Mouse (Mus musculus) ES-Bruce4 (cell line): ENCODE data around the gene Vmn1r87. TPM values are rescaled to one million over a fixed set of nuclear protein-coding genes. Genes with fewer than 3 reads are reported as not detected.
"Not testable (repeated sequence)": the region's sequence is repeated elsewhere in the genome, so short reads cannot be mapped to it uniquely, and the experiment has no call there.

Experiments
- H3K27ac ChIP-seq: 2 replicates; pipeline ENCODE4 v1.5.1; 2012; ENCODE audit warnings: low read length, inconsistent platforms; ENCODE audit not compliant: insufficient read depth
- H3K27me3 ChIP-seq: 2 replicates; pipeline ENCODE4 v1.6.1; 2012; ENCODE audit warnings: mild to moderate bottlenecking, low read length, inconsistent platforms; ENCODE audit not compliant: control insufficient read depth, poor library complexity, insufficient read depth, severe bottlenecking
- H3K36me3 ChIP-seq: 2 replicates; pipeline ENCODE4 v1.6.1; 2012; ENCODE audit warnings: inconsistent platforms, mild to moderate bottlenecking, low read length, moderate library complexity; ENCODE audit not compliant: control insufficient read depth, poor library complexity, insufficient read depth, severe bottlenecking
- H3K4me1 ChIP-seq: one replicate; pipeline ENCODE4 v1.8.1; 2011; ENCODE audit warnings: low read length; ENCODE audit not compliant: control insufficient read depth, insufficient read depth
- H3K4me3 ChIP-seq: 2 replicates; pipeline ENCODE4 v1.5.1; 2011; ENCODE audit warnings: low read depth, mild to moderate bottlenecking, low read length
- H3K9ac ChIP-seq: 2 replicates; pipeline ENCODE4 v1.6.1; 2012; ENCODE audit warnings: low read depth, mild to moderate bottlenecking, inconsistent platforms; ENCODE audit not compliant: poor library complexity, severe bottlenecking
- H3K9me3 ChIP-seq: replicated peaks from 2 replicates; pipeline ENCODE4 v1.6.1; 2012; ENCODE audit warnings: mild to moderate bottlenecking, low read length, inconsistent platforms; ENCODE audit not compliant: control insufficient read depth, poor library complexity, insufficient read depth, severe bottlenecking
- CTCF ChIP-seq: IDR thresholded peaks from one replicate; pipeline ENCODE4 v1.8.1; 2011; ENCODE audit warnings: low read depth, low read length
- EP300 ChIP-seq: IDR thresholded peaks from 2 replicates; pipeline ENCODE4 v1.6.1; 2011; ENCODE audit warnings: low read depth, low read length; ENCODE audit not compliant: insufficient read depth
- POLR2A ChIP-seq: IDR thresholded peaks from one replicate; pipeline ENCODE4 v1.8.1; 2011; ENCODE audit warnings: low read length; ENCODE audit not compliant: insufficient read depth
- polyA plus RNA-seq: library from polyadenylated mRNA; stranded (reverse); fragments of >200 nt; gene quantifications from 2 replicates; pipeline ENCODE4 v1.2.4, GENCODE M21; 2011; ENCODE audit warnings: low read depth; ENCODE audit not compliant: missing spikeins, insufficient read depth, insufficient read length

Gene Vmn1r87
- polyA plus RNA-seq, result 0.15 and 0.26 TPM in 2 replicates

DNA sequence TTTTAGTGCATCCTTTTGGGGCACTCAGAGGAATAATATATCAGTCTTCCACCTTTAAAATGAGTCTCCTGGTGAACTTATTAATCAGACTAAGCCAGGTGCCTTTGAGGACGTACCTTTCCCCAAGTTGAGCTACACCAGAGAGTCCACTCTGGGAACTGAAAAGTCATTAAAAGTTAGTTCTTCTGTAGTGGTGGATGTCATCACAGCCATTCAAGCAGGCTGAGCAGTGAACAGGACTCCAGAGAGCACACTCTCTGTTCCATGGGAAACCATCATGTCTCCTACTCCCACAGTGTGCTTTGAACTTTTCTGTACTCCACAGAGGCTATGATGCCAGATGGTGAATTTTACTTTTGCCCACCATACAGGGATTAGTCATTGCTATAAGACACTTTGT, at the start of gene Vmn1r87:
TSS of gene Vmn1r87 (minus strand) at position 101 of the 400 bp plus-strand sequence.
- Histone ChIP-seq H3K27ac (no peak within 1 kb of the TSS), H3K27me3 (no peaks in the 10 kb centered on the region), H3K9me3 (no peaks in the 10 kb centered on the region), H3K36me3 (no peaks in the 10 kb centered on the region), H3K9ac (no peak within 1 kb of the TSS), H3K4me3 (no peak within 1 kb of the TSS), H3K4me1 (no peaks in the 10 kb centered on the region)
- no peak for TF ChIP-seq EP300
- TF ChIP-seq CTCF, result no peak
- no peak for TF ChIP-seq POLR2A

DNA sequence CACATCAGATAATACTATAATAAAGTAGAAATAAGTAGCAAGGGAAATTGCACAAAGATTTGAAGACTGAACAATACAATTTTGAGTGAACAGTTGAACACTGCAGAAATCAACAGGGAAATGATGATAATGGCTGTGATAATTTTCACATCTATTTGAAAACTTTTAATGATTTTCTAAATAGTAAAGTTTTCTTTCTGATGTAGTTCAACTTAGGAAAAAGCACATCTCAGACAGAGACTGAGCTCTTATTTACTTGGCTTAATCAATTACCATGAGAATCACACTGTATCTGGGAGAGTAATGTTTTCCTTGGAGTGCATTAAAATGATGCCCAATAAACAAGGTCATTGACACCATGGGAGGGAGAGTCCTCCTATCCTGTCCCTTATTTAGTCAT, 19.3 kb upstream of the Vmn1r87 start, which contains the start of gene Vmn1r88:
TSS of gene Vmn1r88 (plus strand) at position 301 of the 400 bp plus-strand sequence.
- TF ChIP-seq CTCF, result no peak
- TF ChIP-seq POLR2A, result no peak
- no peak for TF ChIP-seq EP300
- no peak within 1 kb of the TSS for H3K4me3 ChIP-seq
- H3K9ac ChIP-seq, result no peak within 1 kb of the TSS
- no peaks in the 10 kb centered on the region; the same call in 1 of the 2 replicates for H3K9me3 ChIP-seq
- no peaks in the 10 kb centered on the region for H3K36me3 ChIP-seq
- H3K4me1 ChIP-seq, result no peaks in the 10 kb centered on the region
- no peak within 1 kb of the TSS for H3K27ac ChIP-seq
- no peaks in the 10 kb centered on the region for H3K27me3 ChIP-seq

DNA sequence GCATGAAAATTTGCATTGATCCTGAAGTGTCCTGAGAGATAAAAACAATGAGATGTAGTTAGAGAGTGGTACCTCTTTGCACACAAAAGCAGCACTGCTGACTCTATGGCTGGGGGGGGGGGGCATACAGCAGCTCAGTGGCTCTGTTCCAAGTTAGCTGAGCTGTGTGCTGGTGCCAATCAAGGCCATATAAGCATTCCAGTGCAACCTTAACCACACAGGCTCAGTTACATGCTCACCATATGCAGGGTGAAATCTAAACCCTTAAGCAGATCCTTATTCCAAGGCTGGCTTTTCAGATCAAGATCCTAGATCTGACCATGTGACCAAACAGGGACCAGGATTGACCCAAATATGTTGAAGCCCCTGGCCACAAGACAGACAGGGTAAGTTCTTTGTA, 2.6 kb downstream of the Vmn1r87 start:
- TF ChIP-seq EP300, result no peak
- TF ChIP-seq CTCF, result no peak
- no peak for TF ChIP-seq POLR2A
- H3K4me1 ChIP-seq, result no peaks in the 10 kb centered on the region
- H3K4me3 ChIP-seq, result no peak overlapping the region
- no peaks in the 10 kb centered on the region for H3K36me3 ChIP-seq
- no peak overlapping the region for H3K9ac ChIP-seq
- H3K27me3 ChIP-seq, result no peaks in the 10 kb centered on the region
- no peaks in the 10 kb centered on the region for H3K9me3 ChIP-seq
- no peak overlapping the region for H3K27ac ChIP-seq

DNA sequence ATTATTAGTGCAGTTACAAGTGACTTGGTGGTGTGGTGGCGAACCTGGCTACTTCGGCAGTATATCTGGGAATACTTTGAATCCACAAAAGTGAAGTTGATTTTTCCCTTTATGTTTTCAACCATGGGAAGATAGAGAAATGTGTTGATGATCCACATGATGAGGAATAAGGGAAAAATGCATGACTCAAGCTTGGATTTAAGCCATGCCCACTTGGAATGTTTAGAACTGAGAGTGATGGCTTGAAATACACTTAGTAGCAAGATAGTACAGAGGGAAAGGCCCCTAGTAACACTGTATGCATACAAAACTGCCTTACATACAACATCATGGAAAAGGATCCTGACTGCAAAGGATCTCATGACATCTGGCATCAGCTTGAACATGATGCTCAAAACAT, 8.1 kb downstream of the Vmn1r87 start:
- no peaks in the 10 kb centered on the region for H3K9me3 ChIP-seq
- no peaks in the 10 kb centered on the region for H3K36me3 ChIP-seq
- H3K27ac ChIP-seq, result no peak overlapping the region
- no peak overlapping the region for H3K9ac ChIP-seq
- no peak overlapping the region for H3K4me3 ChIP-seq
- no peaks in the 10 kb centered on the region for H3K4me1 ChIP-seq
- TF ChIP-seq EP300 (no peak), POLR2A (no peak), CTCF (no peak)
- H3K27me3 ChIP-seq, result no peaks in the 10 kb centered on the region

DNA sequence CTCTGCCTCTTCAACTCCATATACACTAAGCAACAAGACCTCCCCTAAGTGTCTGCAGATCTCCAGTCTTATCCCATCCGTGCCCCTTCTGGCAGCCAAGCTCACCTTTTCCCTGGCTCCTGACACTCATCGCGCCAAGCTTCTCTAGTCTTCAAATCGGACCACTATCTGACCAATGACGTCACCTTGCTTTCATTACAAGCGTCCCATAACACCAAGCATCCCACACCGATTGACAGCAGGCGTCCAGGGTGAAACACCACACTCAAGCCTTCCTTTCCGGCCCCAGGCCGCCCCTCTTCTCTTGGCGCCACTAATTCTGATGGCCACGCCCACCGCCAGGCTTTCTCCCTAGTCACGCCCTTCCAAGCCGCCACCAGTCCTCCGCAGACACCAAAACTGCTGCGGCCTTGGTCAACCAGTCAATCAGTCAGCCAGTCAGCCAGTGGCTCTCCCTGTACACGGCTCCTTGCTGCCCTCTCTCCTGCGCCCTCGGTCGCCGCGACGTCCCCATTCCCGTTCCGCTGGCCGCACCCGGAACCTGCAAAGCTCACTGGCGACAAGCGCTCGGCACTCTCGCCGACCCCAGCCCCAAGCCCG, 16.3 kb downstream of the Vmn1r87 start:
- H3K4me1 ChIP-seq, H3K9ac ChIP-seq, H3K36me3 ChIP-seq, H3K9me3 ChIP-seq, H3K27me3 ChIP-seq, H3K27ac ChIP-seq: not testable (repeated sequence)
- H3K4me3 ChIP-seq, result peak overlapping the region; percentile 52

DNA sequence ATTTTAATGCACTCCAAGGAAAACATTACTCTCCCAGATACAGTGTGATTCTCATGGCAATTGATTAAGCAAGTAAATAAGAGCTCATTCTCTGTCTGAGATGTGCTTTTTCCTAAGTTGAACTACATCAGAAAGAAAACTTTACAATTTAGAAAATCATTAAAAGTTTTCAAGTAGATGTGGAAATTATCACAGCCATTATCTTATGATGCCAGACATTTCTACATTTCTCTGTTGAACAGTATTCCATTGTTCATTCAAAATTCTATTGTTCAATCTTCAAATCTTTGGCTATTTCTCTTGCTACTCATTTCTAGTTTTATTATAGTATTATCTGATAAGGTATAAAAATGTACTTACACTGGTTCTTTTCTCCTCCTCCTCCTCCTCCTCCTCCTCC, 20.1 kb downstream of the Vmn1r87 start, which contains the start of gene Vmn1r86:
TSS of gene Vmn1r86 (minus strand) at position 101 of the 400 bp plus-strand sequence.
- TF ChIP-seq POLR2A (no peak), EP300 (no peak), CTCF (no peak)

More for the DNA sequence above, 20.1 kb downstream of the Vmn1r87 start, which contains the start of gene Vmn1r86:
- Histone ChIP-seq H3K27ac (no peak within 1 kb of the TSS), H3K27me3 (no peaks in the 10 kb centered on the region; the same call in 1 of the 2 replicates), H3K36me3 (no peaks in the 10 kb centered on the region), H3K4me1 (no peaks in the 10 kb centered on the region), H3K4me3 (no peak within 1 kb of the TSS), H3K9me3 (no peaks in the 10 kb centered on the region), H3K9ac (no peak within 1 kb of the TSS)
